Mouse (Mus musculus): ENCODE results near the gene Cpm. TPM values are rescaled to one million over a fixed set of nuclear protein-coding genes. Genes with fewer than 3 reads are reported as not detected.

Cpm gene
- polyA plus RNA-seq, 1 experiment from 2014 or later, result 7.1 TPM

- H3K36me3 ChIP-seq (replicated peaks), result no peaks in the 10 kb centered on the region
- H3K9me3 ChIP-seq, result no peaks in the 10 kb centered on the region
- H3K4me1 ChIP-seq, result peaks cover 4% of the 10 kb centered on the region
- whole genome bisulfite sequencing, result 86% methylated on average over 9 of the region's 9 CpGs
- no peak overlapping the region for H3K4me2 ChIP-seq
- H3K4me3 ChIP-seq, result no peak overlapping the region
- no peak for ATAC-seq (replicated peaks)
- no peaks in the 10 kb centered on the region for H3K27me3 ChIP-seq (replicated peaks)
- no peak overlapping the region for H3K27ac ChIP-seq
- no peak overlapping the region for H3K9ac ChIP-seq
Measured at GRCm38 (mm10) chr10:117671266-117671665, 42.0 kb downstream of the Cpm start.

GRCm38 (mm10) chr10:117671930-117672666 is 42.8 kb downstream of the Cpm start:
- no peaks in the 10 kb centered on the region for H3K27me3 ChIP-seq (replicated peaks)
- no peak overlapping the region for H3K9ac ChIP-seq
- H3K4me2 ChIP-seq, result no peak overlapping the region
- peaks cover 7% of the 10 kb centered on the region for H3K4me1 ChIP-seq
- H3K36me3 ChIP-seq (replicated peaks), result no peaks in the 10 kb centered on the region
- no peak for ATAC-seq (replicated peaks)
- H3K4me3 ChIP-seq, result no peak overlapping the region
- H3K27ac ChIP-seq, result no peak overlapping the region
- 87% methylated on average over 13 of the region's 13 CpGs for WGBS
- no peaks in the 10 kb centered on the region for H3K9me3 ChIP-seq

- Histone ChIP-seq H3K27ac (no peak overlapping the region), H3K36me3 (replicated peaks) (no peaks in the 10 kb centered on the region), H3K27me3 (replicated peaks) (no peaks in the 10 kb centered on the region), H3K9ac (no peak overlapping the region), H3K4me3 (no peak overlapping the region), H3K4me2 (no peak overlapping the region), H3K4me1 (peaks cover 7% of the 10 kb centered on the region), H3K9me3 (no peaks in the 10 kb centered on the region)
- WGBS, result 49% methylated on average over 7 of the region's 7 CpGs
- no peak for ATAC-seq (replicated peaks)
Measured at GRCm38 (mm10) chr10:117672693-117673092, 43.4 kb downstream of the Cpm start.

DNA sequence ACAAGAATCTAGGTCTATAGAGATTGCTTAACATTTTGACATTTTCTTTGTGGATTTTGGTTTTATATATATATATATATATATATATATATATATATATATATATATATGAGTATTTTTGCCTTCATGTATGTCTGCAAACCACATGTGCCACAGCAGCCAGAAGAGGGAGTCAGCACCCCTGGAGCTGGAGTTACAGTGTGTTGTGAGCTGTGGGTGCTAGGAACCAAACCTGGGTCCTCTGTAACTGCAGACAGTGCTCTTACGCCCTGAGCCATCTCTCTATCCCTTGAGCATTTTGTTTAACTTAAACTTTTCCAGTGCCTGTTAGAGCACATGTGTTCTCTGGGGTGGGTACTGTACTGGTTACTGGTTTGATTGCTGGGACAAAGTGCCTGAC is 44.6 kb downstream of the Cpm start:
- Histone ChIP-seq H3K36me3 (replicated peaks) (no peaks in the 10 kb centered on the region), H3K27ac (no peak overlapping the region), H3K4me3 (no peak overlapping the region), H3K27me3 (replicated peaks) (no peaks in the 10 kb centered on the region), H3K4me2 (no peak overlapping the region), H3K9ac (no peak overlapping the region), H3K9me3 (no peaks in the 10 kb centered on the region), H3K4me1 (peaks cover 7% of the 10 kb centered on the region)
- ATAC-seq (replicated peaks), result no peak
- 90% methylated on average over 1 of the region's 1 CpGs for WGBS

DNA sequence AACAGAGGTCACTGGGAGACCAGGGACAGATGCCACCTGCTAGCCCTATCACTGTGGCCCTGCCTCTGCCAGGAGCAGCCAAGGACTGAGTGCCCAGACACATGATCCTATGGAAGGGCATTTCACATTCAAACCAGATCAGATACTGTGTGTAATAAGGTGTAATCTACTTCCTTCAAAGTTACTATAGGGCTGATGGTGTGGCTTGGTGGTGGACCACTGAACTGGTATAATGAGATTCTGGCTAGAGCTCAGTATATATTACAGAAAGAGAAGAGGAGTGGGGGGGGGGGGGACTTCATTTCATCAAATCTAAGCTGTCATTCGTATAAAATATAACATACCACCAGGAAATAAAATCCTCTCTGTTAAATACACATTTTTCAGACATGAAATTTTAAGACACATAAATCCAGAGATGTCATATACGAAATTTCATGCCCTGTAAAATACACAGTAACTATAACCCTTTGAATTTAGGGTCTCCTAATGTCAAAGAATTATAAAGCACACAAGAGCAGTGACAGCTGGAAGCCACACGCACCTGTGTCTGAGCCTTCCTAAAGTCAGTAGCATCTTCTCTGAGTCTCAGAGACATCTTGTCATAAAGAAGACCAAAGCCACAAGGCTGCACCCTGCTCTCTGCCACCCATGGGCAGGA is 45.2 kb downstream of the Cpm start:
- H3K27me3 ChIP-seq (replicated peaks), result no peaks in the 10 kb centered on the region
- H3K36me3 ChIP-seq (replicated peaks), result no peaks in the 10 kb centered on the region
- no peak overlapping the region for H3K9ac ChIP-seq
- no peak for ATAC-seq (replicated peaks)
- H3K27ac ChIP-seq, result no peak overlapping the region
- 85% methylated on average over 3 of the region's 3 CpGs for WGBS
- H3K4me2 ChIP-seq, result no peak overlapping the region
- no peaks in the 10 kb centered on the region for H3K9me3 ChIP-seq
- H3K4me3 ChIP-seq, result no peak overlapping the region
- H3K4me1 ChIP-seq, result peaks cover 7% of the 10 kb centered on the region

- peak overlapping the region; percentile 78 for H3K27ac ChIP-seq
- WGBS, result 31% methylated on average over 20 of the region's 20 CpGs
- peak; percentile 83 for ATAC-seq (replicated peaks)
Measured at GRCm38 (mm10) chr10:117675096-117676035, 46.1 kb downstream of the Cpm start.

GRCm38 (mm10) chr10:117676036-117676643 is 46.8 kb downstream of the Cpm start:
- no peaks in the 10 kb centered on the region for H3K27me3 ChIP-seq (replicated peaks)
- 24% methylated on average over 19 of the region's 19 CpGs for WGBS
- peak overlapping the region; percentile 60 for H3K4me2 ChIP-seq
- H3K9me3 ChIP-seq, result no peaks in the 10 kb centered on the region
- ATAC-seq (replicated peaks), result peak; percentile 87
- peak overlapping the region; percentile 78 for H3K27ac ChIP-seq
- peak overlapping the region; percentile 41 for H3K4me3 ChIP-seq
- H3K4me1 ChIP-seq, result peaks cover 7% of the 10 kb centered on the region
- H3K9ac ChIP-seq, result peak overlapping the region; percentile 45
- no peaks in the 10 kb centered on the region for H3K36me3 ChIP-seq (replicated peaks)

More at GRCm38 (mm10) chr10:117675096-117676035, 46.1 kb downstream of the Cpm start:
- H3K4me3 ChIP-seq, result peak overlapping the region; percentile 41
- H3K36me3 ChIP-seq (replicated peaks), result no peaks in the 10 kb centered on the region
- H3K9me3 ChIP-seq, result no peaks in the 10 kb centered on the region
- H3K4me2 ChIP-seq, result peak overlapping the region; percentile 60
- no peaks in the 10 kb centered on the region for H3K27me3 ChIP-seq (replicated peaks)
- peaks cover 7% of the 10 kb centered on the region for H3K4me1 ChIP-seq
- H3K9ac ChIP-seq, result peak overlapping the region; percentile 45

DNA sequence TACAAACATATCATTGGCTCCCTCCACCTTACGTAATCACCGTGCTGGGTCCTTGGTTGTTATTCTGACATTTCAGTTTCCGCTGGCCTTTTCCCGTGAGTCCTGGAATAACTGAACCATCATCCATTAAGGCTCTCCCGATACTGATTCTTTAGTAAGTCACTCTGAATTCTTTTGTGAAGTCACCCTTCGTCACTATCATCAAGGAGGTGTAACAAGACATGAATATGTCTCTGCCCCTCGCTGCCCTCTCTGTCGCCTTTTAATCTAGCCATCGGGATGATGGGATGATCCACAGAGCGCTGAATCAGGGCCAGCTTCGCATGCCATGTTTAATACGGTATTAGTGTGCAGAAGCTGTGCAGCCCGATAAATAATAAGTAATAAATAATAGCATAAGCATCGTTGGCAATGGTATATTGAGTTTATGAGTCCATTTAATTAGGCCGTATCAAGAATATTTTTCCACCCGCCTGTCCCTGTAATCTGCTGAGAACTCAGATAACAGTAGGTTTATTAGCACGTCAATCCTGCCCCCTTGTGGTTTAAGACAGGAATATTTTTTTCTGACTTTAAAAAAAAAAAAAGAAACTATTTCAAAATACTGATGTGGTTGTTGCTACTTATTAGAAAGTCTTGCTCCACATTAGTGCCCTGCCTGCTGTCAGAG is 47.5 kb downstream of the Cpm start:
- Histone ChIP-seq H3K9me3 (no peaks in the 10 kb centered on the region), H3K9ac (peak overlapping the region; percentile 45; the same call in 1 of the 2 replicates), H3K4me3 (peak overlapping the region; percentile 41), H3K4me2 (peak overlapping the region; percentile 60), H3K27ac (peak overlapping the region; percentile 78), H3K27me3 (replicated peaks) (no peaks in the 10 kb centered on the region), H3K4me1 (peaks cover 7% of the 10 kb centered on the region), H3K36me3 (replicated peaks) (no peaks in the 10 kb centered on the region)
- peak; percentile 61 for ATAC-seq (replicated peaks)
- WGBS, result 20% methylated on average over 17 of the region's 17 CpGs

DNA sequence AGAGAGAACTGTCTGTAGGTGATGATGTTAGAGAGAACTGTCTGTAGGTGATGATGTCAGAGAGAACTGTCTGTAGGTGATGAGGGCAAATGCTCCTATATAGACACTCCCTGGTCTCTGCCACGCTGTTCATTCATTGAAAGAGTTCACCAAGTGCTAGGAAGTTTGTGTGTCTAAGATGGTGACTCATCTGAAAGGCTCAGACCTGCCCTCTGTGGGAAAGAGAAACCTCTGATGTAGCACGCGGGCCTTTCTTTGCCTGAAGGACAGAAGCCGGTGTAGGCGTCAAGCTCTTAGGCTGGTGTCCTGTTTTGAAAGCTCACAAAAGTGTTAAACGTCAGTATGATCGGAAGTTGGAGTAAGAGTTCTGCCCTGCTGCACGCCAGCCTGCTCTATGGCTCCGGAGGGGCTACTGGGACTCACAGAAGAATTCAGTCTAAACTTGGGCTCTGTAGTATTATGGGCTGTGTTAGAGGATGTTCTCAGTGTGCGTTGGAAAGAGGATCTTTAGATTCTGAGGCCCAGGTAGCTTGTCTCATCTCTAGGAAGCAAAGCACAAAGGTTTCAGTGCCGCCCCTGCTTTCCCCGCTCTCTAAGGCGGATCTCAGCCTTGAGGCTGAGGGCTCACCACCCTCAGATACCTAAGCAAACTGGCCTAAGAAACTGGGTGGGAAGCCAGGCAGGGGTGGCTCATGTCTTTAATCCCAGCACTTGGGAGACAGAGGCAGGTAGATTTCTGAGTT is 48.4 kb downstream of the Cpm start:
- Histone ChIP-seq H3K9me3 (no peaks in the 10 kb centered on the region), H3K27ac (no peak overlapping the region), H3K9ac (0 out of 2 replicates have a peak overlapping the region, but pooled peaks have one; percentile 2), H3K4me2 (no peak overlapping the region), H3K36me3 (replicated peaks) (no peaks in the 10 kb centered on the region), H3K27me3 (replicated peaks) (no peaks in the 10 kb centered on the region), H3K4me3 (no peak overlapping the region), H3K4me1 (peaks cover 7% of the 10 kb centered on the region)
- WGBS, result 79% methylated on average over 13 of the region's 13 CpGs
- ATAC-seq (replicated peaks), result no peak

GRCm38 (mm10) chr10:117678357-117678756 is 49.1 kb downstream of the Cpm start:
- ATAC-seq (replicated peaks), result no peak
- no peak overlapping the region for H3K27ac ChIP-seq
- WGBS, result 79% methylated on average over 5 of the region's 5 CpGs
- peaks cover 7% of the 10 kb centered on the region for H3K4me1 ChIP-seq
- H3K4me2 ChIP-seq, result no peak overlapping the region
- no peak overlapping the region for H3K9ac ChIP-seq
- H3K27me3 ChIP-seq (replicated peaks), result no peaks in the 10 kb centered on the region
- no peaks in the 10 kb centered on the region for H3K9me3 ChIP-seq
- no peak overlapping the region for H3K4me3 ChIP-seq
- no peaks in the 10 kb centered on the region for H3K36me3 ChIP-seq (replicated peaks)
